ENCODE assay signal across 18 mouse cellular contexts in the genomic region with DNA sequence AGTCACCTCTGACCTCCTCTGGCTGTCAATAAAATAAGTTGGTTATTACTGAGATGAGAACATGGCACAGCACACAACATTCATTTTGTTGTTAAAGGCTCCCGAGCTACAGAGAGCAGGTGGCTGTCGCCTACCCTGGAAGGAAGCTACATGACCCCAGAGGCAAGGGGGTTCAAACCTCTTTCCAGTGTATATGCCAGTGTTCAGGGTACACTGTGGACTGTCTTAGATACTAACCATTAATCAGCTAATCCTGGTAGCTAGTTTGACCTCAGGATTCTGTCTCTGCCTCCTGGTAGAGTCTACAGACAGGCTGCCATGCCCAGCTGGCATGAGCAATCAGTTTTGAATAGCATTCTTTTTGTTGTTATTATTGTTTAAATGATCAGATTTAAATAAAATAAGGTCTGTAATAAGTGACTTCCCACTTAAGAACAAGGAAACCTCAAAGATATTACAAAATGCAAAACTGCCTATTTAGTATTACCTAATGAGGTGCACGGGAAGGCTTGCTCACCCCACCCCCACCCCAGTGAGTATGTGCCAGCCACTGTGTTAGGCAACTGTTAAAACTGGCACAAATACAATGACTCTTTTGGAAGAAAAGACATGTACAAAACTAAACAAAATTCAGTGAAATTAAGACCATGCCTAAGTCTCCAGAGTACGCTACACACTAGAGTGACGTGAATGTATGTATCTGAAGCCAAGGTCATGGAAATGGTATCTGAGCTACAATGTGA.
DNase-seq lines count a peak whose midpoint lies in the region; ATAC-seq and TF ChIP-seq lines count a peak whose summit lies in the region.
"Had no signal": no experiment of that assay in that cellular context is flagged by ENCODE, and none has a peak within 500 bp of the region (broad histone marks: within the 10 kb centered on the region; RNA-seq: fewer than 3 reads in every experiment).

No protein-coding gene starts in this region.

- 44% methylated on average over 5 of the region's 5 CpGs for WGBS in hindbrain, postnatal 0 days

- H3K36me3 ChIP-seq in hindbrain, postnatal 0 days (ENCODE audit: insufficient read depth, low read length), result no peaks in the 10 kb centered on the region; the same call in 1 of the 2 replicates
- H3K36me3 ChIP-seq: intestine, embryonic 15.5 days had no signal

- H3K4me1 ChIP-seq in brown adipose tissue, adult 24 weeks (ENCODE audit: control insufficient read depth, insufficient read depth, insufficient read length, low read length), result peaks cover 10% of the 10 kb centered on the region
- peaks cover 14% of the 10 kb centered on the region; the same call in 1 of the 2 replicates for H3K4me1 ChIP-seq in hindbrain, postnatal 0 days (ENCODE audit: insufficient read depth, low read length)
- H3K4me1 ChIP-seq: intestine, embryonic 15.5 days had no signal

- no peak overlapping the region for H3K4me2 ChIP-seq in hindbrain, postnatal 0 days (ENCODE audit: low read depth, low read length)
- H3K4me2 ChIP-seq: intestine, embryonic 15.5 days; limb, embryonic 13.5 days; lung, embryonic 14.5 days had no signal

- DNase-seq in layer of hippocampus, postnatal 14 days (ENCODE audit: low spot score in 2 of 2), result peak; percentile 20 to 28
- DNase-seq in layer of hippocampus, adult 11-12 months (ENCODE audit: low spot score), result no peak
- peak; percentile 87 for DNase-seq in adipocyte (ENCODE audit: low spot score)
- no peak for DNase-seq in hindbrain, postnatal 0 days (ENCODE audit: low spot score)
- DNase-seq in frontal cortex, postnatal 25 days (ENCODE audit: low spot score in 2 of 2), result no peak
- no peak for DNase-seq in kidney, adult 18-20 months
- DNase-seq: cerebellum, postnatal 36 days; heart, adult 11 months; heart, postnatal 10 days; kidney, postnatal 25 days; lung, embryonic 14.5 days; right cerebral cortex, postnatal 14 days had no signal

- H3K9me3 ChIP-seq in hindbrain, postnatal 0 days (ENCODE audit: low read length), result peaks cover 3% of the 10 kb centered on the region; the same call in 1 of the 2 replicates
- H3K9me3 ChIP-seq: intestine, embryonic 15.5 days; limb, embryonic 13.5 days had no signal

- no peak overlapping the region for H3K9ac ChIP-seq in hindbrain, postnatal 0 days (replicated peaks; ENCODE audit: low read length)
- H3K9ac ChIP-seq: intestine, embryonic 15.5 days; limb, embryonic 13.5 days; lung, embryonic 14.5 days had no signal

- H3K27ac ChIP-seq in brown adipose tissue, adult 24 weeks (replicated peaks; ENCODE audit: low read depth, low read length), result peak overlapping the region; percentile 48; the same call in 1 of the 2 replicates
- H3K27ac ChIP-seq in hindbrain, postnatal 0 days, result peak overlapping the region; percentile 46; the same call in 1 of the 2 replicates
- H3K27ac ChIP-seq: intestine, embryonic 15.5 days; left cerebral cortex, adult 2 months; limb, embryonic 13.5 days had no signal

- H3K4me3 ChIP-seq in brown adipose tissue, adult 24 weeks (ENCODE audit: insufficient read depth, low read depth, low read length), result no peak overlapping the region
- H3K4me3 ChIP-seq in hindbrain, postnatal 0 days (ENCODE audit: low read length), result no peak overlapping the region
- H3K4me3 ChIP-seq: intestine, embryonic 15.5 days; left cerebral cortex, adult 2 months; limb, embryonic 13.5 days had no signal

- no peak for TF ChIP-seq CTCF in hindbrain, postnatal 0 days (IDR thresholded peaks at IDR 0.05; ENCODE audit: low read depth)

- peak; percentile 29; the same call in 1 of the 2 replicates for ATAC-seq in hindbrain, postnatal 0 days
- ATAC-seq: intestine, embryonic 15.5 days; Patski had no signal

- H3K27me3 ChIP-seq in hindbrain, postnatal 0 days (ENCODE audit: insufficient read depth, low read length), result no peaks in the 10 kb centered on the region
- H3K27me3 ChIP-seq: CH12.LX; intestine, embryonic 15.5 days; limb, embryonic 13.5 days; Patski had no signal

Comparison
In these comparisons a context has a peak if more than half of its experiments do, and no peak if none do; other contexts are left out.
1. DNase-seq: peak in layer of hippocampus, postnatal 14 days (2 of 2) and adipocyte (single experiment); none in layer of hippocampus, adult 11-12 months (single experiment), hindbrain, postnatal 0 days (single experiment), frontal cortex, postnatal 25 days (0 of 2) and kidney, adult 18-20 months (single experiment).